Mouse (Mus musculus): Measurements from ENCODE around the gene Yaf2. TPM values are rescaled to one million over a fixed set of nuclear protein-coding genes. Genes with fewer than 3 reads are reported as not detected.

The Yaf2 gene
- polyA plus RNA-seq, 1 experiment: 15.4 TPM

- no peak overlapping the region for H3K27ac ChIP-seq (ENCODE audit: control insufficient read depth, insufficient read depth, low read depth, low read length, poor library complexity)
- peaks cover 2% of the 10 kb centered on the region for H3K4me1 ChIP-seq (ENCODE audit: control insufficient read depth, insufficient read depth, low read length)
- TF ChIP-seq POLR2A (IDR thresholded peaks at IDR 0.05; ENCODE audit: borderline replicate concordance, control insufficient read depth, low read depth, low read length) (no peak), CTCF (IDR thresholded peaks at IDR 0.05; ENCODE audit: control insufficient read depth, insufficient read depth, low read length) (no peak)
- H3K4me3 ChIP-seq (replicated peaks; ENCODE audit: control insufficient read depth, low read depth, low read length): peak overlapping the region; percentile 3
- 6% methylated on average over 14 of the region's 14 CpGs for WGBS
Observed at GRCm38 (mm10) chr15:93276276-93276675, 60.5 kb downstream of the Yaf2 start.

DNA sequence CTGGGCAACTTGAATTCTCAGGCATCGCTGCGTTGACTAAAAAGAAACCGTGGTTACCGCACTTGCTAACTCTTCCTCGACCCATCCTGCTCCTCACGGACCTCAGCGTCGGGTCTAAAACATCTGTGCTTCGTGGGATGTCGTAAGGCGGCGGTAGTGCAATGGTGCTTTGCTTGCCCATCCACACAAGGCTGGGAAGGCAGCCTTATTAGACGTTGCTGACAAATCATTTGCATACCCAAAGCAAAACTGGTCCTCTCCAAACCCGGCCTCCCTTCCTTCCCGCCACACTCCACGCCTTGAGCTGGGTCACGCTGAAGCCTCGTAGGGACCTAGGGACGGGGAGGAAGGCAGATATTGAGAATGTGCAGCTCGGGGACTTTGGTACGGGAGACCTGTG, 61.1 kb downstream of the Yaf2 start:
- peak overlapping the region; percentile 82 for H3K27ac ChIP-seq (ENCODE audit: control insufficient read depth, insufficient read depth, low read depth, low read length, poor library complexity)
- H3K4me3 ChIP-seq (replicated peaks; ENCODE audit: control insufficient read depth, low read depth, low read length): peak overlapping the region; percentile 79
- no peak for TF ChIP-seq CTCF (IDR thresholded peaks at IDR 0.05; ENCODE audit: control insufficient read depth, insufficient read depth, low read length)
- no peak; the same call in 1 of the 2 replicates for TF ChIP-seq POLR2A (IDR thresholded peaks at IDR 0.05; ENCODE audit: borderline replicate concordance, control insufficient read depth, low read depth, low read length)
- under 1% methylated on average over 21 of the region's 21 CpGs for WGBS
- peaks cover 2% of the 10 kb centered on the region for H3K4me1 ChIP-seq (ENCODE audit: control insufficient read depth, insufficient read depth, low read length)

DNA sequence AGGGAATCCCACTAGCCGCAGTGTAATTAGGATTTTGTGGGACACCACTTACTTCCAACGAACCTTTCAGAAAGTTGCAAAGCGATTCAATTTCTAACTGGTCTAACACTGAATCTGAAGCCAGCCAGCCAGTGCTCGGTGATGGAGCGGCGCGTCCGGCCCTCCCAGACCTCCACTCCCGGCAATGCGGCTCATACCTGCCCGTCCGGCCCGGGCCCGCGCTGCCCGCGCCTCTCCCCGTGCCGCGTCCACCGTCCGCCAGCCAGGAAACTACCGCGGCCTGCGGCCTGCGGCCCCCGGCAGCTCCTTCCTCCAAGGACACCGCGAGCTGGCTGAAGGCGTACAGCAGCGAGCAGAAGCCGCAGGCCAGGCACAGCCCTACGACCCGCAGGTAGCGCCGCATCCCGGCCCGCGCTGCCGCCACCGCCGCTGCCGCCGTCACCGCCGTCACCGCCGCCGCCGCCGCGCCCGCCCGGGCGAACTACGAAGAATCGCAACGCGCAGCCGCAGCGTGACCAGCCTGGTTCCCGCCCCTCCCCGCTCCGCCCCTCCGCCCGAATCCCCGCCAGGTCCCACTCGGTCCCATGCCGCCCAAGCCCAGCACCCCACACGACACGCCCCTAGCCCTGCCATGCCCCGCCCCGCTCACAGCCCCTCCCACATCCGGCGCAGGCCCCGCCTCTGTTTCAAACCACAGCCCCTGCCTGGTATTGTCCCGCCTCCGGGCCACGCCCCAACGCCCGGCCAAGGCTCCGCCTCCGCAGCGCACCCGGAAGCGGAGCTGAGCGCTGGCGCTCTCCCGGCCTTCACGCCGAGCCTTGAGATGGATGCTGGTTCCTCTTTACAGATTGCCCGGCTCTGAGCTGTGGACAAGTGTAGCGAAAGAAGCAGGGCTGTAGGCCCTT, 61.8 kb downstream of the Yaf2 start, which contains the start of gene Gxylt1:
Gxylt1 (minus strand) TSS at position 501 of the 905 bp plus-strand sequence.
- TF ChIP-seq POLR2A (IDR thresholded peaks at IDR 0.05; ENCODE audit: borderline replicate concordance, control insufficient read depth, low read depth, low read length) (peak; percentile 92), CTCF (IDR thresholded peaks at IDR 0.05; ENCODE audit: control insufficient read depth, insufficient read depth, low read length) (no peak)
- Histone ChIP-seq H3K4me1 (ENCODE audit: control insufficient read depth, insufficient read depth, low read length) (peaks cover 2% of the 10 kb centered on the region), H3K27ac (ENCODE audit: control insufficient read depth, insufficient read depth, low read depth, low read length, poor library complexity) (peak within 1 kb of the TSS; percentile 92), H3K4me3 (replicated peaks; ENCODE audit: control insufficient read depth, low read depth, low read length) (peak within 1 kb of the TSS; percentile 79)
- WGBS: under 1% methylated on average over 90 of the region's 93 CpGs

DNA sequence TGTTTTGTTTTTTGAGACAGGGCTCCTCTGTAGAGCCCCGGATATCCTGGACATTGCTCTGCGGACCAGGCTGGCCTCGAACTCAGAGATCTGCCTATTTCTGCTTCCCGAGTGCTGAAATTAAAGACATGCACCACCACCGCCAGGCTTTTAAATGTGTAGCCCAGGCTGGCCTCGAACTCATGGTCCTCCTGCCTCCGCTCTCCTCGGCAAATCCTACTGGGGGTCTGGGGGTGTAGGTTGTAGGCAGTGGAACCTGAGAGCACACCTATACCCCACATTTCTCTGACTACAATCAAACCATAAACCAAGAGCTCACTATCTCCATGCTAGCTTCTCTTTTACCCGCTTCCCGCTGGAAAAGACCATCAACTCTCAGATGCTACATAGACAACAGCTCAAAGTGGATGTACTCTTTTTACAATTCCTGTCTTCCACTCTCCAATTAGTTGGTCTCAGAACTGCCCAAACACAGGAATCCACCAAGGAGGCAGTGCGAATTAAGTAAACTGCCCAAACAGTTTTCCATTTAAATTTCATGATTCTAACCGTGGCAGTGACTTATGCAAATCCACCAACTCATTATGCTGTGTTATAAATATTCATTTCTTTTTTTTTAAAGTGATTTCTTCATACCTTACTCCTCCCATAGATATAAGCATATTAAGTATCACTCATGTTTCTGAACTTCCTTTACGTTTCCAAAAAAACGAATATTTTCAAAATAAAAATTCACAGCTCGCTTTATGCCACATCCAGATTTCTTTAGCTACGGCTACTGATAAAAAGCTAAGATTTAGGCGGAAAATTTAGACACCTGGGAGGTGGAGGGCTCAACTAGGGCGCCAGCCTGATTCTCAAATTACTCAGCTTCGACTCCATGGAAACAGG, 62.7 kb downstream of the Yaf2 start:
- Histone ChIP-seq H3K4me1 (ENCODE audit: control insufficient read depth, insufficient read depth, low read length) (peaks cover 2% of the 10 kb centered on the region), H3K27ac (ENCODE audit: control insufficient read depth, insufficient read depth, low read depth, low read length, poor library complexity) (peak overlapping the region; percentile 92), H3K4me3 (replicated peaks; ENCODE audit: control insufficient read depth, low read depth, low read length) (peak overlapping the region; percentile 79)
- TF ChIP-seq POLR2A (IDR thresholded peaks at IDR 0.05; ENCODE audit: borderline replicate concordance, control insufficient read depth, low read depth, low read length) (no peak), CTCF (IDR thresholded peaks at IDR 0.05; ENCODE audit: control insufficient read depth, insufficient read depth, low read length) (no peak)
- WGBS: 40% methylated on average over 19 of the region's 19 CpGs

GRCm38 (mm10) chr15:93272948-93273347, 63.8 kb downstream of the Yaf2 start:
- Histone ChIP-seq H3K4me1 (ENCODE audit: control insufficient read depth, insufficient read depth, low read length) (peaks cover 2% of the 10 kb centered on the region), H3K27ac (ENCODE audit: control insufficient read depth, insufficient read depth, low read depth, low read length, poor library complexity) (no peak overlapping the region), H3K4me3 (replicated peaks; ENCODE audit: control insufficient read depth, low read depth, low read length) (no peak overlapping the region)
- WGBS: 48% methylated on average over 9 of the region's 9 CpGs
- TF ChIP-seq CTCF (IDR thresholded peaks at IDR 0.05; ENCODE audit: control insufficient read depth, insufficient read depth, low read length) (no peak), POLR2A (IDR thresholded peaks at IDR 0.05; ENCODE audit: borderline replicate concordance, control insufficient read depth, low read depth, low read length) (no peak)

GRCm38 (mm10) chr15:93270289-93270855, 66.4 kb downstream of the Yaf2 start:
- Histone ChIP-seq H3K4me1 (ENCODE audit: control insufficient read depth, insufficient read depth, low read length) (peaks cover 4% of the 10 kb centered on the region), H3K27ac (ENCODE audit: control insufficient read depth, insufficient read depth, low read depth, low read length, poor library complexity) (peak overlapping the region; percentile 4; the same call in 1 of the 2 replicates)
- 40% methylated on average over 9 of the region's 9 CpGs for WGBS

GRCm38 (mm10) chr15:93269572-93269971, 67.2 kb downstream of the Yaf2 start:
- WGBS: 90% methylated on average over 7 of the region's 7 CpGs
- no peak for TF ChIP-seq CTCF (IDR thresholded peaks at IDR 0.05; ENCODE audit: control insufficient read depth, insufficient read depth, low read length)
- TF ChIP-seq POLR2A (IDR thresholded peaks at IDR 0.05; ENCODE audit: borderline replicate concordance, control insufficient read depth, low read depth, low read length): no peak
- H3K4me1 ChIP-seq (ENCODE audit: control insufficient read depth, insufficient read depth, low read length): peaks cover 4% of the 10 kb centered on the region
- no peak overlapping the region for H3K4me3 ChIP-seq (replicated peaks; ENCODE audit: control insufficient read depth, low read depth, low read length)
- H3K27ac ChIP-seq (ENCODE audit: control insufficient read depth, insufficient read depth, low read depth, low read length, poor library complexity): no peak overlapping the region

More at GRCm38 (mm10) chr15:93270289-93270855, 66.4 kb downstream of the Yaf2 start:
- no peak overlapping the region for H3K4me3 ChIP-seq (replicated peaks; ENCODE audit: control insufficient read depth, low read depth, low read length)
- TF ChIP-seq CTCF (IDR thresholded peaks at IDR 0.05; ENCODE audit: control insufficient read depth, insufficient read depth, low read length): no peak
- no peak for TF ChIP-seq POLR2A (IDR thresholded peaks at IDR 0.05; ENCODE audit: borderline replicate concordance, control insufficient read depth, low read depth, low read length)
